Mouse (Mus musculus) adrenal gland, adult 10 weeks (tissue): ENCODE results near the gene Mrpl48. TPM values are rescaled to one million over a fixed set of nuclear protein-coding genes. Genes with fewer than 3 reads are reported as not detected.

Source experiments
- polyA plus RNA-seq: library from polyadenylated mRNA; stranded (reverse); fragments of 350-450 nt; fragmentation: Illumina TruSeq; extraction: RNeasy Lipid Tissue Mini Kit (QIAGEN cat#74804); gene quantifications from one replicate; pipeline ENCODE4 v1.2.3, GENCODE M21; 2014; ENCODE audit warnings: low read depth, low replicate concordance

The Mrpl48 gene
- 64.2 TPM for polyA plus RNA-seq

GRCm38 (mm10) chr7:100608130-100608741 lies at the start of gene Mrpl48:
Gene Mrpl48 (minus strand): TSS chr7:100608301.

GRCm38 (mm10) chr7:100607214-100608129 lies 629 bp downstream of the Mrpl48 start, which contains the start of gene Rab6a:
Gene Rab6a (plus strand): TSS chr7:100607410.

GRCm38 (mm10) chr7:100536804-100537518 lies 71.1 kb downstream of the Mrpl48 start, which contains the start of gene Coa4:
Gene Coa4 (plus strand): TSS chr7:100537071.

GRCm38 (mm10) chr7:100514573-100514972 lies 93.5 kb downstream of the Mrpl48 start, which contains the start of gene Dnajb13:
Gene Dnajb13 (minus strand): TSS chr7:100514960.

Other genes starting within 250 kb of the Mrpl48 start
- gene C2cd3, start 236.1 kb downstream of the Mrpl48 start, polyA plus RNA-seq: 26.5 TPM
- gene Ppme1, start 236.0 kb downstream of the Mrpl48 start, polyA plus RNA-seq: 84.7 TPM
- gene Ucp3, start 135.3 kb downstream of the Mrpl48 start, polyA plus RNA-seq: 7.2 TPM
- 10.8 TPM for gene Ucp2, start 115.0 kb downstream of the Mrpl48 start, polyA plus RNA-seq
- not detected for gene Dnajb13, start 93.3 kb downstream of the Mrpl48 start, polyA plus RNA-seq
- 10.1 TPM for gene Coa4, start 71.2 kb downstream of the Mrpl48 start, polyA plus RNA-seq
- 308 TPM for gene Rab6a, start 891 bp downstream of the Mrpl48 start, polyA plus RNA-seq
- gene Plekhb1, start 54.1 kb upstream of the Mrpl48 start, polyA plus RNA-seq: 7.9 TPM
- gene Fam168a, start 98.3 kb upstream of the Mrpl48 start, polyA plus RNA-seq: 29.4 TPM